29 mouse cellular contexts compared by ENCODE assay signal in genomic region chr2:51036190-51036755, GRCm38 (mm10).
A peak's percentile ranks its signal among the peaks of the same experiment; 100 is the strongest.
DNase-seq lines count a peak whose midpoint lies in the region; ATAC-seq lines count a peak whose summit lies in the region.
"Had no signal": no experiment of that assay in that cellular context is flagged by ENCODE, and none has a peak within 500 bp of the region (broad histone marks: within the 10 kb centered on the region; RNA-seq: fewer than 3 reads in every experiment).

No protein-coding gene starts in this region.

- 70% methylated on average over 8 of the region's 8 CpGs for WGBS in hindbrain, embryonic 10.5 days
- 36% methylated on average over 8 of the region's 8 CpGs for WGBS in hindbrain, embryonic 13.5 days
- WGBS in neural tube, embryonic 11.5 days = 56% methylated on average over 8 of the region's 8 CpGs

- no peaks in the 10 kb centered on the region for H3K9me3 ChIP-seq in hindbrain, embryonic 10.5 days
- no peaks in the 10 kb centered on the region for H3K9me3 ChIP-seq in hindbrain, embryonic 13.5 days
- H3K9me3 ChIP-seq in neural tube, embryonic 11.5 days (ENCODE audit: control insufficient read depth, low read length) = no peaks in the 10 kb centered on the region
- H3K9me3 ChIP-seq: embryonic facial prominence, embryonic 13.5 days; hindbrain, embryonic 15.5 days; intestine, embryonic 15.5 days; limb, embryonic 13.5 days; liver, embryonic 12.5 days; stomach, embryonic 15.5 days had no signal

- H3K27ac ChIP-seq in hindbrain, embryonic 10.5 days = peak overlapping the region; percentile 9; the same call in 1 of the 2 replicates
- H3K27ac ChIP-seq in hindbrain, embryonic 13.5 days = no peak overlapping the region
- peak overlapping the region; percentile 2; the same call in 1 of the 2 replicates for H3K27ac ChIP-seq in neural tube, embryonic 11.5 days (ENCODE audit: low read depth, low read length)
- H3K27ac ChIP-seq: embryonic facial prominence, embryonic 13.5 days; hindbrain, embryonic 15.5 days; intestine, embryonic 15.5 days; layer of hippocampus, adult 2 months; left cerebral cortex, adult 2 months; limb, embryonic 13.5 days; liver, embryonic 12.5 days; stomach, embryonic 15.5 days had no signal

- H3K4me2 ChIP-seq in hindbrain, embryonic 13.5 days = no peak overlapping the region
- no peak overlapping the region for H3K4me2 ChIP-seq in neural tube, embryonic 11.5 days (ENCODE audit: low read depth)
- H3K4me2 ChIP-seq: embryonic facial prominence, embryonic 13.5 days; hindbrain, embryonic 15.5 days; intestine, embryonic 15.5 days; limb, embryonic 13.5 days; liver, embryonic 12.5 days; stomach, embryonic 15.5 days had no signal

- H3K4me1 ChIP-seq in hindbrain, embryonic 10.5 days (replicated peaks) = peaks cover 26% of the 10 kb centered on the region
- peaks cover 31% of the 10 kb centered on the region for H3K4me1 ChIP-seq in hindbrain, embryonic 13.5 days (replicated peaks)
- H3K4me1 ChIP-seq in neural tube, embryonic 11.5 days (ENCODE audit: control insufficient read depth, insufficient read depth, low read length) = no peaks in the 10 kb centered on the region
- H3K4me1 ChIP-seq: megakaryocyte, embryonic 14.5 days; stomach, embryonic 15.5 days had no signal

- no peak for ATAC-seq in hindbrain, embryonic 13.5 days (ENCODE audit: low FRiP score)
- ATAC-seq in neural tube, embryonic 11.5 days (ENCODE audit: insufficient read depth, low FRiP score, low TSS enrichment) = peak; percentile 38
- ATAC-seq: intestine, embryonic 15.5 days; liver, embryonic 12.5 days; liver, postnatal 0 days; midbrain, embryonic 16.5 days had no signal

- DNase-seq in hindbrain, embryonic 10.5 days (ENCODE audit: low spot score) = no peak
- DNase-seq in neural tube, embryonic 11.5 days (ENCODE audit: low spot score) = peak; percentile 33
- no peak for DNase-seq in neural tube, embryonic 10.5 days (ENCODE audit: extremely low spot score, low spot score)
- peak; percentile 56 for DNase-seq in mesoderm, embryonic 11.5 days (ENCODE audit: low read depth, low spot score)
- no peak for DNase-seq in lung, postnatal 36 days
- DNase-seq: adrenal gland, postnatal 25 days; B cell, adult 2 months; cerebellum, adult 18-20 months; cerebellum, postnatal 10 days; gastrocnemius, postnatal 10 days; heart, postnatal 14 days; kidney, adult 2 months; kidney, postnatal 36 days; liver, postnatal 0 days; lung, postnatal 4 days; right cerebral cortex, postnatal 14 days had no signal

- H3K9ac ChIP-seq in hindbrain, embryonic 13.5 days = no peak overlapping the region
- no peak overlapping the region for H3K9ac ChIP-seq in neural tube, embryonic 11.5 days (ENCODE audit: low read length)
- H3K9ac ChIP-seq: embryonic facial prominence, embryonic 13.5 days; hindbrain, embryonic 15.5 days; intestine, embryonic 15.5 days; limb, embryonic 13.5 days; liver, embryonic 12.5 days; liver, postnatal 0 days; stomach, embryonic 15.5 days had no signal

- no peaks in the 10 kb centered on the region for H3K36me3 ChIP-seq in hindbrain, embryonic 10.5 days
- no peaks in the 10 kb centered on the region for H3K36me3 ChIP-seq in hindbrain, embryonic 13.5 days
- H3K36me3 ChIP-seq in neural tube, embryonic 11.5 days (ENCODE audit: control insufficient read depth, insufficient read depth, low read length) = no peaks in the 10 kb centered on the region
- H3K36me3 ChIP-seq: embryonic facial prominence, embryonic 13.5 days; hindbrain, embryonic 15.5 days; intestine, embryonic 15.5 days; limb, embryonic 13.5 days; liver, embryonic 12.5 days; stomach, embryonic 15.5 days had no signal

- H3K4me3 ChIP-seq in hindbrain, embryonic 10.5 days = no peak overlapping the region
- H3K4me3 ChIP-seq in hindbrain, embryonic 13.5 days = no peak overlapping the region
- H3K4me3 ChIP-seq in neural tube, embryonic 11.5 days (ENCODE audit: low read depth, low read length) = no peak overlapping the region
- H3K4me3 ChIP-seq: embryonic facial prominence, embryonic 13.5 days; erythroblast, embryonic 14.5 days; hindbrain, embryonic 15.5 days; intestine, embryonic 15.5 days; layer of hippocampus, adult 2 months; left cerebral cortex, adult 2 months; limb, embryonic 13.5 days; liver, embryonic 12.5 days; megakaryocyte, embryonic 14.5 days; myocyte; stomach, embryonic 15.5 days had no signal

- no peaks in the 10 kb centered on the region for H3K27me3 ChIP-seq in hindbrain, embryonic 10.5 days (ENCODE audit: insufficient read depth, poor library complexity, severe bottlenecking)
- H3K27me3 ChIP-seq in hindbrain, embryonic 13.5 days = no peaks in the 10 kb centered on the region
- no peaks in the 10 kb centered on the region for H3K27me3 ChIP-seq in neural tube, embryonic 11.5 days (ENCODE audit: control insufficient read depth, insufficient read depth, low read length)
- H3K27me3 ChIP-seq: embryonic facial prominence, embryonic 13.5 days; hindbrain, embryonic 15.5 days; intestine, embryonic 15.5 days; limb, embryonic 13.5 days; liver, embryonic 12.5 days; stomach, embryonic 15.5 days had no signal

Comparison
In these comparisons a context has a peak if more than half of its experiments do, and no peak if none do; other contexts are left out.
1. DNase-seq: peak in neural tube, embryonic 11.5 days (single experiment) and mesoderm, embryonic 11.5 days (single experiment); none in hindbrain, embryonic 10.5 days (single experiment), neural tube, embryonic 10.5 days (single experiment) and lung, postnatal 36 days (single experiment).